ENCODE assay signal across 25 mouse cellular contexts in genomic region chr9:108056361-108057261, GRCm38 (mm10). TPM values are rescaled to one million over a fixed set of nuclear protein-coding genes. Genes with fewer than 3 reads are reported as not detected.
DNase-seq lines count a peak whose midpoint lies in the region; TF ChIP-seq lines count a peak whose summit lies in the region.
"Had no signal": no experiment of that assay in that cellular context is flagged by ENCODE, and none has a peak within 500 bp of the region (broad histone marks: within the 10 kb centered on the region; RNA-seq: fewer than 3 reads in every experiment).

No protein-coding gene starts in this region.

- peak overlapping the region; percentile 70 for H3K27ac ChIP-seq in heart, adult 2 months
- H3K27ac ChIP-seq: embryonic facial prominence, embryonic 15.5 days; hindbrain, embryonic 15.5 days; kidney, postnatal 0 days; limb, embryonic 15.5 days; liver, embryonic 15.5 days; neural tube, embryonic 13.5 days had no signal

- H3K9ac ChIP-seq in heart, adult 2 months (ENCODE audit: low read depth, low read length), result no peak overlapping the region
- H3K9ac ChIP-seq: embryonic facial prominence, embryonic 15.5 days; heart, embryonic 12.5 days; hindbrain, embryonic 15.5 days; limb, embryonic 15.5 days; liver, embryonic 15.5 days; neural tube, embryonic 13.5 days had no signal

- no peak for TF ChIP-seq EP300 in heart, adult 2 months (IDR thresholded peaks at IDR 0.05; ENCODE audit: insufficient read depth, low read depth, low read length)

- no peaks in the 10 kb centered on the region for H3K27me3 ChIP-seq in heart, adult 2 months (ENCODE audit: control insufficient read depth, insufficient read depth, low read length)
- H3K27me3 ChIP-seq: embryonic facial prominence, embryonic 15.5 days; heart, embryonic 12.5 days; hindbrain, embryonic 15.5 days; limb, embryonic 15.5 days; liver, embryonic 15.5 days; neural tube, embryonic 13.5 days had no signal

- no peaks in the 10 kb centered on the region for H3K79me2 ChIP-seq in heart, adult 2 months (replicated peaks; ENCODE audit: control insufficient read depth, insufficient read depth, low read length)

- peaks cover 12% of the 10 kb centered on the region for H3K4me1 ChIP-seq in heart, adult 2 months (ENCODE audit: control insufficient read depth, insufficient read depth, low read length)

- peak; percentile 5 to 9 for DNase-seq in cerebellum, postnatal 10 days
- DNase-seq in cerebellum, adult 8-10 months, result no peak
- no peak for DNase-seq in heart, adult 2 months
- no peak for DNase-seq in heart, adult 18-20 months
- DNase-seq in ovary, postnatal 36 days (ENCODE audit: low spot score), result peak; percentile 5
- DNase-seq in ovary, postnatal 10 days (ENCODE audit: low spot score), result no peak
- no peak for DNase-seq in urinary bladder, postnatal 4 days (ENCODE audit: low spot score in 2 of 2)
- DNase-seq: embryo, embryonic 11 days; kidney, adult 2 months; left cerebral cortex, postnatal 4 days had no signal

- no peaks in the 10 kb centered on the region for H3K36me3 ChIP-seq in heart, adult 2 months (ENCODE audit: control insufficient read depth, insufficient read depth, low read length)

- H3K4me3 ChIP-seq in heart, adult 2 months, result no peak overlapping the region
- H3K4me3 ChIP-seq: embryonic facial prominence, embryonic 15.5 days; heart, embryonic 12.5 days; hindbrain, embryonic 15.5 days; limb, embryonic 15.5 days; liver, embryonic 15.5 days; myocyte; neural tube, embryonic 13.5 days had no signal

- TF ChIP-seq POLR2A in heart, adult 2 months (IDR thresholded peaks at IDR 0.05; ENCODE audit: insufficient read depth, low read depth, low read length), result no peak

- no peak for TF ChIP-seq CTCF in heart, adult 2 months (IDR thresholded peaks at IDR 0.05)

- WGBS in heart, adult 2 months, result 80% methylated on average over 28 of the region's 28 CpGs

- intact Hi-C loops in heart, adult 2 months (cut with DNase I), result no loop called here

RNA-seq across cellular contexts. Expression of gene Amigo3, which starts 3.7 kb away (rescaled TPM):
- total RNA-seq in heart, adult 2 months (2021), result 1 to 10 TPM; 1.5 to 2.0 TPM
- 3.1 and 5.1 TPM in 2 replicates for polyA plus RNA-seq in heart, adult 2 months (2012; rRNA removed)
- 1 to 10 TPM; 1.4 to 1.8 TPM for total RNA-seq in heart, adult 18-20 months (2021)

RNA-seq across cellular contexts. Expression of gene Gmppb, which starts 7.6 kb away (rescaled TPM):
- 10 to 100 TPM; 10.1 to 10.2 TPM for total RNA-seq in heart, adult 2 months (2021)
- 9.6 and 11.2 TPM in 2 replicates for polyA plus RNA-seq in heart, adult 2 months (2012; rRNA removed)
- total RNA-seq in heart, adult 18-20 months (2021), result 10 to 100 TPM; 10.5 to 10.6 TPM

RNA-seq across cellular contexts. Expression of gene Mst1, which starts 23.6 kb away (rescaled TPM):
- total RNA-seq in heart, adult 2 months (2021), result not detected
- 0.59 TPM in 1 of 2 replicates, not detected in the other for polyA plus RNA-seq in heart, adult 2 months (2012; rRNA removed)
- under 1 TPM in 1 of 2 experiments, not detected in 1; 0.36 TPM for total RNA-seq in heart, adult 18-20 months (2021)
- total RNA-seq: heart, postnatal 4 days; layer of hippocampus, adult 18-20 months; layer of hippocampus, postnatal 14 days; left cerebral cortex, adult 8-10 months; left cerebral cortex, postnatal 4 days; megakaryocyte-erythroid progenitor cell, adult 5-6 weeks had no signal
- polyA plus RNA-seq: forebrain, embryonic 16.5 days; midbrain, embryonic 16.5 days had no signal

RNA-seq across cellular contexts. Expression of gene Rnf123, which starts 26.5 kb away (rescaled TPM):
- 10 to 100 TPM; 79.3 to 86.7 TPM for total RNA-seq in heart, adult 2 months (2021)
- polyA plus RNA-seq in heart, adult 2 months (2012; rRNA removed), result 114 and 126 TPM in 2 replicates
- total RNA-seq in heart, adult 18-20 months (2021), result 10 to 100 TPM; 83.4 to 86.8 TPM

RNA-seq across cellular contexts. Expression of gene Apeh, which starts 37.8 kb away (rescaled TPM):
- total RNA-seq in heart, adult 2 months (2021), result 10 to 100 TPM; 37.6 to 39.3 TPM
- polyA plus RNA-seq in heart, adult 2 months (2012; rRNA removed), result 58.0 and 92.7 TPM in 2 replicates
- 10 to 100 TPM; 37.4 to 48.3 TPM for total RNA-seq in heart, adult 18-20 months (2021)

Comparison
In these comparisons a context has a peak if more than half of its experiments do, and no peak if none do; other contexts are left out.
1. DNase-seq: peak in cerebellum, postnatal 10 days (2 of 2) and ovary, postnatal 36 days (single experiment); none in cerebellum, adult 8-10 months (single experiment), heart, adult 2 months (0 of 2), heart, adult 18-20 months (0 of 2), ovary, postnatal 10 days (single experiment) and urinary bladder, postnatal 4 days (0 of 2).